Mouse (Mus musculus) layer of hippocampus, postnatal 36 days (tissue): ENCODE data around the gene Ash1l. TPM values are rescaled to one million over a fixed set of nuclear protein-coding genes. Genes with fewer than 3 reads are reported as not detected.
A peak's percentile ranks its signal among the peaks of the same experiment; 100 is the strongest.

ENCODE experiments used
- DNase-seq, 2 experiments: peaks; one replicate each; pipeline ENCODE4 v3.0.0; 2022
- total RNA-seq, 2 experiments: library from RNA; stranded (reverse); gene quantifications; 2 replicates each; pipeline ENCODE4 v1.2.3; 2021

Ash1l gene
- total RNA-seq, 2 experiments from 2014 or later, result 83.5 to 90.8 TPM

GRCm38 (mm10) chr3:89092509-89093090 is 142.2 kb downstream of the Ash1l start:
- DNase-seq, result no peak

- DNase-seq, result peak; percentile 92 to 93
Observed at GRCm38 (mm10) chr3:89093175-89093574, 142.8 kb downstream of the Ash1l start, which contains the start of gene Rusc1. Rusc1 (minus strand) TSS chr3:89093311.

GRCm38 (mm10) chr3:89094021-89094420 is 143.6 kb downstream of the Ash1l start:
- DNase-seq, result no peak

GRCm38 (mm10) chr3:89100811-89101210 is 150.4 kb downstream of the Ash1l start, which contains the start of gene Gm43738:
Gm43738 (minus strand) TSS chr3:89101099.
- DNase-seq, result no peak

GRCm38 (mm10) chr3:89101459-89101811 is 151.0 kb downstream of the Ash1l start:
- no peak for DNase-seq

GRCm38 (mm10) chr3:89101812-89102494 is 151.5 kb downstream of the Ash1l start, which contains the start of gene Fdps:
Fdps (minus strand) TSS chr3:89101959.
- peak; percentile 93 to 96 for DNase-seq

- no peak for DNase-seq
Observed at GRCm38 (mm10) chr3:89102495-89103290, 152.3 kb downstream of the Ash1l start.

GRCm38 (mm10) chr3:89103291-89103595 is 152.8 kb downstream of the Ash1l start:
- DNase-seq, result no peak

- DNase-seq, result no peak
Observed at GRCm38 (mm10) chr3:89106881-89107280, 156.5 kb downstream of the Ash1l start.

- no peak for DNase-seq
Observed at GRCm38 (mm10) chr3:89107545-89107944, 157.1 kb downstream of the Ash1l start.

- DNase-seq, result no peak
Observed at GRCm38 (mm10) chr3:89108146-89108545, 157.7 kb downstream of the Ash1l start.

GRCm38 (mm10) chr3:89113058-89113457 is 162.6 kb downstream of the Ash1l start:
- no peak for DNase-seq

GRCm38 (mm10) chr3:89115522-89115921 is 165.1 kb downstream of the Ash1l start:
- DNase-seq, result no peak

GRCm38 (mm10) chr3:89123313-89123712 is 172.9 kb downstream of the Ash1l start:
- DNase-seq, result no peak

GRCm38 (mm10) chr3:89124241-89124640 is 173.8 kb downstream of the Ash1l start:
- DNase-seq, result no peak

GRCm38 (mm10) chr3:89125981-89126380 is 175.6 kb downstream of the Ash1l start:
- DNase-seq, result no peak

Other genes with a start within 250 kb of the Ash1l start
- gene Rit1, start 233.8 kb upstream of the Ash1l start, total RNA-seq, result 10 to 100 TPM; 44.4 to 50.3 TPM
- 100 to 1,000 TPM; 483 to 524 TPM for gene Syt11, start 175.5 kb upstream of the Ash1l start, total RNA-seq
- gene Gon4l, start 115.4 kb upstream of the Ash1l start, total RNA-seq, result 10 to 100 TPM; 46.2 to 46.4 TPM
- gene Msto1, start 36.6 kb upstream of the Ash1l start, total RNA-seq, result 10 to 100 TPM; 22.0 to 22.1 TPM
- 100 to 1,000 TPM; 112 to 118 TPM for gene Dap3, start 559 bp downstream of the Ash1l start, total RNA-seq
- 100 to 1,000 TPM; 129 to 137 TPM for gene Rusc1, start 142.7 kb downstream of the Ash1l start, total RNA-seq
- not detected for gene Gm43738, start 150.5 kb downstream of the Ash1l start, total RNA-seq
- gene Fdps, start 151.3 kb downstream of the Ash1l start, total RNA-seq, result 10 to 100 TPM; 78.8 to 80.0 TPM
- gene Pklr, start 185.5 kb downstream of the Ash1l start, total RNA-seq, result not detected
- 10 to 100 TPM; 11.8 to 12.1 TPM for gene Hcn3, start 209.6 kb downstream of the Ash1l start, total RNA-seq
- 10 to 100 TPM; 52.0 to 53.4 TPM for gene Clk2, start 214.2 kb downstream of the Ash1l start, total RNA-seq
- gene Scamp3, start 226.9 kb downstream of the Ash1l start, total RNA-seq, result 10 to 100 TPM; 66.8 to 71.9 TPM
- gene Fam189b, start 232.5 kb downstream of the Ash1l start, total RNA-seq, result 10 to 100 TPM; 57.8 to 71.0 TPM